Mouse (Mus musculus): Measurements from ENCODE around the gene Spata5. TPM values are rescaled to one million over a fixed set of nuclear protein-coding genes. Genes with fewer than 3 reads are reported as not detected.

The Spata5 gene
- polyA plus RNA-seq, 1 experiment from 2014 or later, result 48.9 TPM

DNA sequence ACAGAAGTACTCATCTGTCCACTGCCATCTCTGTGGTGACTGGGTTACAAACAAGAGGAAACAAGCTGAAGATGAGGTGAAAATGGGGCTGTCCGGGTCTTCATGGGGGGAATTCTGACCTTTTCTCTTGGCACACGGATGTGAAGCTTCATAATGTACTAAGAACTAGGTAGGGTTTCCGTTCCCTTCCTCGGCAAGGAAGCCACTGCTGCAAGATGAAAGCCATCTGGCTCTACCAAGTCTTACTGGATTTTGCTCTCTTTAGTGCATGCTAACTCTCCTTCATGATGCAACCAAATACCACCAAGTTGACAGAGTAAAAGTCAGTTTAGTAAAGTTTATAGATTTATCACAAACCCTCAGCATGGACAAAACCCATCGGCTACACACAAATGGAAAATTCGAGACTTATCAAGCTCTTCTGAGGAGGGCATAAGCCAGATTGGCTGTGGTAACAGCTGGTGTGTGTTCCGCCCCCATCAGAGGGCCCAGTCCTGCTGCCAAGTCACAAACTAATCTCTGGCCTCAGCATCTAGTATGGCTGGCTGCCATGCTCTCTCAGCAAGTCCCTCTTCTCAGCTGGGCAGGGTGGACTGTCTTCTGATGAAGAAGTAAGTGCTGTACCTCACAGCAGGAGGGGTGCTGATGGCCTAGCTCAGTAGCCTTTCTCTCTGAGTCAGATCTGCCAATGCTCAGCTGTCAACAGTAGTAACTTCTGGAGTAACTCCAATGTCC lies 20.9 kb upstream of the Spata5 start:
- no peaks in the 10 kb centered on the region for H3K9me3 ChIP-seq (replicated peaks)
- no peaks in the 10 kb centered on the region for H3K4me1 ChIP-seq
- no peak for DNase-seq (ENCODE audit: low spot score)
- H3K27ac ChIP-seq (replicated peaks), result no peak overlapping the region
- H3K36me3 ChIP-seq, result no peaks in the 10 kb centered on the region
- H3K4me3 ChIP-seq, result no peak overlapping the region
- no peaks in the 10 kb centered on the region for H3K27me3 ChIP-seq (ENCODE audit: low read depth, poor library complexity, severe bottlenecking)
- 91% methylated on average over 7 of the region's 7 CpGs for WGBS

DNA sequence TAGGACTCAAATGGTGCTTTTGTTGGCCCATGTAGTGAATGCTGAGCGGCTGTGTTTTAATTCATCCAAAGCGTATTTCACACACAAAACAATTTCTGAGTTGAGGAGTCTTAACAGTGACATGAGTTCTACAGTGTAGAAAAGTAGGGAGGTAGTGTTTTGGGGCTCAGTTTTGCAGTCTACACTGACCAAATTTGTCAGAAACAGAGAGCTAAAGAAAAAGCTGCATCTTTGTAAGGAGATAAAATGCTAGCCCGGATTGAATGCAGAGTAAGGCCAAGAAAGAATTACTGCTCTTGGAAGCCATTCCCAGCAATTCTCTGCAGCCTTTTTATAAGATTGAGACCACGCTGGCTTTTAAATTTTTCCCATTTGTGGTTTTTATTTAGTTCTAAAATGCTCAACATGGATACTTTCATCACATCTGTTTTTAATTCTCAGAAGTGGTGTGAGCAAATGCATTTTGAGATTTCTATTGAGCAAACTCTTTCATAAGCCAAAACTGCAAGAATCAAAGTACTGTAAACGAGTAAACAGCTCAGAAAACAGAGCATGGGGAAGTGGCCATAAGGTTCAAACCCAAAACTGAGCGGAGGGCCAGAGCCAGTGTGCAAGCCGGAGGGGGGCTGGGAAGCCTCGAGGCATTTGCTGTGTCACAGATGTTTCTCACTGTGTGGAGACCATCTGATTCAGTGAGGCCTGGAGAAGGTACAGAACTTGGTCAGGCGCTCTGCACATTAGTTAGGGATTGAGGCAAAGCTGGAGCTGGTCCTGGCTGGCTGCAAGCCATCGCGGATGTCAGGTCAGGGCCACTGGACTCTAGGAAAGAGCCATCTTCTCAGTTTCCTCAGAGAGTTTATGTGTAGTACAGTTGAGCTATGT lies 17.7 kb upstream of the Spata5 start:
- WGBS, result 83% methylated on average over 11 of the region's 11 CpGs
- H3K4me3 ChIP-seq, result no peak overlapping the region
- no peaks in the 10 kb centered on the region for H3K9me3 ChIP-seq (replicated peaks)
- no peaks in the 10 kb centered on the region for H3K36me3 ChIP-seq
- H3K27me3 ChIP-seq (ENCODE audit: low read depth, poor library complexity, severe bottlenecking), result no peaks in the 10 kb centered on the region
- no peaks in the 10 kb centered on the region for H3K4me1 ChIP-seq
- DNase-seq (ENCODE audit: low spot score), result no peak
- H3K27ac ChIP-seq (replicated peaks), result no peak overlapping the region

DNA sequence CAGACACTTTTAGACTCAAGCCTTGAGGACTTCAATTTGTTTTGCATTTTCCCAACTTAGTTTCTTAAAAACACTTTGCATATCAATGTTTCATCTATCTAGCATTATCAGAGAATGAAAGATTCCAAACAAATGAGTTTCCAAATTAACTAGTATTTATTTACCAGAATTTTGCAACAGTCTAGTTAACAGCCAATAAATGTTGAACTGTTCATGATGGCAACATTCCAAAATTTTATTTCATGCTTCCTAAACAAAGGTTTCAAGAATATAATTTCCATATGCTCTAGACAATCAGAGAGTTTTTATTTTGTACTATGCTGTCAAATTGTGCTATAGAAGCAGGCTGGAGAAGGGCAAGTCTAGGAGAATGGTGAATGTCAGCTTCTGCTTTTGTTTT lies 12.1 kb upstream of the Spata5 start:
- H3K27me3 ChIP-seq (ENCODE audit: low read depth, poor library complexity, severe bottlenecking), result no peaks in the 10 kb centered on the region
- no peaks in the 10 kb centered on the region for H3K4me1 ChIP-seq
- no peak overlapping the region for H3K27ac ChIP-seq (replicated peaks)
- H3K4me3 ChIP-seq, result no peak overlapping the region
- H3K9me3 ChIP-seq (replicated peaks), result no peaks in the 10 kb centered on the region
- H3K36me3 ChIP-seq, result no peaks in the 10 kb centered on the region
- no peak for DNase-seq (ENCODE audit: low spot score)

DNA sequence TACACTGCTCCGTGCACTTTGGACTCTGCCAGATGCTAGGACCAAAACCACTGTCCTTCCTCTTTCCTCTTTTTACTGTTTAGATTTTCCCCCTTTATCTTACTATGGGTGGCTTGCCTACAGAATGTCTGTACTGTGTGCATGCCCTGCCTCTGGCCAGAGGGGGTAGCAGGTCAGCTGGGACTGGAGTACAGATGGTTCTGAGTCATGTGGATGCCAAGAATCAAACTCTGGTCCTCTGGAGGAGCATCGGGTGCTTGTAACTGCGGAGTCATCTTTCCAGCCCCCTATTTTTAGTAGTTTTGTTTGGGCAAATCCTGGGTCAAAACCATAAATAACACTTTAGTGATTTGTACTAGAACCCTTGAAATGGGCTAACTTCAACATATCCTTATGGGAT lies 6.2 kb upstream of the Spata5 start:
- DNase-seq (ENCODE audit: low spot score), result no peak
- Histone ChIP-seq H3K4me3 (no peak overlapping the region), H3K36me3 (no peaks in the 10 kb centered on the region), H3K27ac (replicated peaks) (no peak overlapping the region), H3K4me1 (peaks cover 5% of the 10 kb centered on the region), H3K9me3 (replicated peaks) (no peaks in the 10 kb centered on the region), H3K27me3 (ENCODE audit: low read depth, poor library complexity, severe bottlenecking) (no peaks in the 10 kb centered on the region)
- WGBS, result 92% methylated on average over 3 of the region's 3 CpGs

DNA sequence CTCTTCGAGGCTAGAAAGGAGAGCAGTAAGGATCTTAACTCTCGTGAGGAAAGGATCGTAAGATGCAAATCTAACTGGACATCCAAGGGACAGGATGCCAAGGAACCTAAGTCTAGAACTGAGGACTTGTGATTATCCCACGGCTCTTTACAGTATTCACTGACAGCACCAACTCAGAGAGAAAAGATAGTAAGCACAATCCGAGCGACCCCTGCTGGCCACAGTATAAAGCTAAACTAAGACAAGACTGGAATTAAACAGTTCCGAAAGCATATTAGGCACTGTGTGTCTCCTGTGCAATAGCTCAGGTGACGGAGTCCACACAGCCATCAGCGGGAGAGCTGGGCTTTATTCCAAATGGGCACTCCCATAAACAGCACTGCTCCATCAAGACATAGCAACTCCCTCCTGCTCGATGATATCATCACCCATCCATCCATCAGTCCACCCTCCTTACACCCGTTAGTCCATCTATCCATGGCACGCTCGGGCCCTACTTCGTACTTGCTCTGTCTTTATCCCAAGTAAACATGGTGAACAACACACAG lies 5.2 kb upstream of the Spata5 start:
- Histone ChIP-seq H3K27me3 (ENCODE audit: low read depth, poor library complexity, severe bottlenecking) (no peaks in the 10 kb centered on the region), H3K9me3 (replicated peaks) (no peaks in the 10 kb centered on the region), H3K4me1 (peaks cover 12% of the 10 kb centered on the region), H3K27ac (replicated peaks) (no peak overlapping the region), H3K36me3 (no peaks in the 10 kb centered on the region), H3K4me3 (no peak overlapping the region)
- DNase-seq (ENCODE audit: low spot score), result peak; percentile 61
- WGBS, result 59% methylated on average over 14 of the region's 14 CpGs

DNA sequence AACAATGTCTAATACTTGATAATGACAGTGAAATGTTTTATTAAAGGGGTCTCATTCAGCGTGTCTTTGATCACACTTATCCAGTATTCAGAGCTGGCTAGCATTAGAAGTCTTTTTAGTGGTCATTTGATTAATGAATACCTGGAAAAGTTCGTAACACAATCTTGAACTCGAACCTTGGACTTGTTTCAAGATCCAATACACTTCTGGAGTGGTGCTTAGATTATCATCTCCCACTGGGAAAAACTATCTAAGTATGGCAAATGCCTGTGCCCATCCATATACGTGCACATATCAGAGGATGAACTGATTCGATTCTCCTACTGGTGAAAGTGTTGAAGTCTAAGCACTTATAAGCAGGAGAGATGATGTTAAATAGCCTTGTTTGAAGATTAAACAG lies 1.4 kb upstream of the Spata5 start:
- Histone ChIP-seq H3K4me3 (peak overlapping the region; percentile 92), H3K9me3 (replicated peaks) (no peaks in the 10 kb centered on the region), H3K27ac (replicated peaks) (no peak overlapping the region), H3K27me3 (ENCODE audit: low read depth, poor library complexity, severe bottlenecking) (no peaks in the 10 kb centered on the region), H3K4me1 (peaks cover 29% of the 10 kb centered on the region), H3K36me3 (0 out of 2 replicates have a peak, but pooled peaks cover 1% of the 10 kb centered on the region)
- WGBS, result 83% methylated on average over 5 of the region's 5 CpGs
- DNase-seq (ENCODE audit: low spot score), result no peak

DNA sequence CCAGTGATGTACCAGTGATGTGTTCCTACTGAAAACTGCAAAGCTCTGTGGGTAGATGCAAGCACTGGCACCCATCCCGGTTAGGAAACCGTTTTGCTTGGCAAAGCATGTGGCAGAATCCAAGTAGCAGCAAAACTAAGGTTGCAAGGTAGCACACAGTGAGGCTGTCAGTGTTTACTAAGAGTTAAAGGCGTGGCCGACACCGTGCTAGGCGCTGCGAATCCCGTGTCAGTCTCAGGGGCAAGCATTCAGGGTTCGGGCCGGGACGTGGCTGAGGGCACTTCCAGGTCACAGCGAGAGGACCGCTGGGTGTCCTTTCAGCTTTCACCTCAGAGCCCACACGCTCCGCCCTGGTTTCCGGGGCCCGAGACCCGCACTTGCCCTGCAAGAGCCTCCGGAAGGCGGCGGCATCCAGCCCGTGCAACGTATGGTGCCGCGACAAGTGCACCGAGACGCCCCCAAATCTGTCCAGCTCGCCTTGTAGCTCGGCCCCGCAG lies 687 bp upstream of the Spata5 start:
- no peaks in the 10 kb centered on the region for H3K27me3 ChIP-seq (ENCODE audit: low read depth, poor library complexity, severe bottlenecking)
- DNase-seq (ENCODE audit: low spot score), result no peak
- H3K27ac ChIP-seq (replicated peaks), result peak overlapping the region; percentile 91
- H3K4me1 ChIP-seq, result peaks cover 29% of the 10 kb centered on the region
- WGBS, result 0% methylated on average over 30 of the region's 30 CpGs
- H3K9me3 ChIP-seq (replicated peaks), result no peaks in the 10 kb centered on the region
- peak overlapping the region; percentile 92 for H3K4me3 ChIP-seq
- 0 out of 2 replicates have a peak, but pooled peaks cover 2% of the 10 kb centered on the region for H3K36me3 ChIP-seq

DNA sequence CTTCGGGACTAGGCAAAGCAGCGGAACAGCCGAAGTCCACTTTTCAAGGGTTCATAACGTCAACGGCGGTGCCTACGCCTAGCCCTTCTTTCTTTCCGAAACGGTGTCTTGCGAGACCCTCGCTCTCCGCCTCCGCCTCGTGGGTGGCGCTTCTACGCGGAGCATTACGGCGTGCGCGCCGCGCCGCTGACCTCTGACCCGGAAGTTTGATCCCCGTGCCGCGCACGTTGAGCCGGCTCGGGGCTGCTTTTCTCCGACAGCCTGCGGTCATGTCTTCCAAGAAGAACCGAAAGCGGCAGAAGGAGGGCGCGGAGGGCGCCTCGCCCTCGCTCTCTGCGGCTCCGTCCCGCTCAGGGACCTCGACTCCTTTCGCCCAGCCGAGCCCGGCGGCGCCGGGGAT lies 376 bp downstream of the Spata5 start, which contains the start of gene Nudt6:
Nudt6 (minus strand) TSS at position 140 of the 400 bp plus-strand sequence.
- Histone ChIP-seq H3K9me3 (replicated peaks) (no peaks in the 10 kb centered on the region), H3K4me1 (peaks cover 29% of the 10 kb centered on the region)
- WGBS, result under 1% methylated on average over 50 of the region's 50 CpGs

DNA sequence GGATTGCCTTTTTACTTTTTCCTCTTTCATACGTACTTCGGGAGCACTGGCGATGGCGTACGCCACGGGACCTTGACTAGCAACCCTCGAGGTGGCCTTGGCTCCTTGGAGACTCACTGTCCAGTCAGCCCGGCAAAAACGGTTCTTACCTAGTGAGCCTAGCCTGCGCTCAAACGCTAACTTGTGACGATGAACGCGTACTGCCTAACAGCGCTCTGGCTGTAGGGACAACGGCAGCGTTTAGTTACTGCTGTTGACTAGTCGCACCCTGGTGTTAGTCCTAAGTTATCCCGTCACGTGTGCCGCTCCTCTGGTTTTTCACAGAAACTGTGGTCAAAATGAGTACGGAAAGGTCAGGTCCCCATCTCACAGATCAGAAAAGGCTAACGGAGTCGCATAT lies 945 bp downstream of the Spata5 start:
- Histone ChIP-seq H3K4me1 (peaks cover 29% of the 10 kb centered on the region), H3K27ac (replicated peaks) (peak overlapping the region; percentile 91), H3K27me3 (ENCODE audit: low read depth, poor library complexity, severe bottlenecking) (no peaks in the 10 kb centered on the region), H3K4me3 (peak overlapping the region; percentile 92), H3K9me3 (replicated peaks) (no peaks in the 10 kb centered on the region), H3K36me3 (peaks cover 11% of the 10 kb centered on the region)
- under 1% methylated on average over 24 of the region's 24 CpGs for WGBS
- DNase-seq (ENCODE audit: low spot score), result no peak

More for the DNA sequence above, 376 bp downstream of the Spata5 start, which contains the start of gene Nudt6:
- no peaks in the 10 kb centered on the region for H3K27me3 ChIP-seq (ENCODE audit: low read depth, poor library complexity, severe bottlenecking)
- H3K36me3 ChIP-seq, result peaks cover 6% of the 10 kb centered on the region
- peak; percentile 95 for DNase-seq (ENCODE audit: low spot score)
- peak within 1 kb of the TSS; percentile 91 for H3K27ac ChIP-seq (replicated peaks)
- H3K4me3 ChIP-seq, result peak within 1 kb of the TSS; percentile 92

DNA sequence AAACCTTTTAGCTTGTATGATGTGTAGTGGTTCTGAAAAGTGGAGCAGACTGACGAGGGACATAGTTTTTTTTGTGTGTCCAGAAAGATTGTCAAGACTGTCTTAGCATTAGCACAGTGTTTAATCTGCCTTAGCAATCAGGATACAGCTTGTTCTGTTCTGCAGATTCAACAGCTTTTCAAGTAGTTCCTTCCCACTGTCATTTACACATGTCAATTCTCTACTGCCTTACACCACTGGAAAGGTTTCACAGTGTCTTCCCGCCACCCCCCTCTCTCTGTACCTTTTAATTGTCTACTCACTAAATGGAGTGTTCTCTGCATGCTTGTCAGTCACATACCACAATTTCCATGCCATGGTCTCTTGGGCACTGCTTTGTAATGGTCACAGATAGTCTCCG lies 1.5 kb downstream of the Spata5 start:
- DNase-seq (ENCODE audit: low spot score), result no peak
- 27% methylated on average over 3 of the region's 3 CpGs for WGBS

DNA sequence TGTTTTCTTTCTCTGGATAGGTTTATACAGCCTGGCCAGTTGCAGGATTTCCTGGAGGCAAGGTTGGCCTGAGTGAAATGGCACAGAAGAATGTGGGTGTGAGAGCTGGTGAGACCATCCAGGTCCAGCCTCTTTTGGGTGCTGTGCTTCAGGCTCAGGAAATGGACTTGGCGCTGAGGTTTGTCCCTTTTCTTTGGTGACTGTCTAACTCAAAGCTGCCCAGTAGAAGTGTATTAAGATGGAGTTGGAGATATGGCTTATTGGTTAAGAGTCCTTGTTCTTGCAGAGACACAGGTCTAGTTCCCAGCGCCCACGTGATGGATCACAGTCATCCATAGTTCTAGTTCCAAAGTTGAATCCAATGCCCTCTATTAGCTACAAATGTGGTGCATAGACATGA lies 6.4 kb downstream of the Spata5 start:
- Histone ChIP-seq H3K4me3 (no peak overlapping the region), H3K4me1 (peaks cover 13% of the 10 kb centered on the region), H3K36me3 (peaks cover 49% of the 10 kb centered on the region), H3K27me3 (ENCODE audit: low read depth, poor library complexity, severe bottlenecking) (no peaks in the 10 kb centered on the region), H3K9me3 (replicated peaks) (no peaks in the 10 kb centered on the region), H3K27ac (replicated peaks) (no peak overlapping the region)
- WGBS, result 94% methylated on average over 3 of the region's 3 CpGs
- DNase-seq (ENCODE audit: low spot score), result no peak

More for the DNA sequence above, 1.5 kb downstream of the Spata5 start:
- Histone ChIP-seq H3K27ac (replicated peaks) (peak overlapping the region; percentile 91), H3K36me3 (peaks cover 15% of the 10 kb centered on the region), H3K4me3 (peak overlapping the region; percentile 92), H3K27me3 (ENCODE audit: low read depth, poor library complexity, severe bottlenecking) (no peaks in the 10 kb centered on the region), H3K9me3 (replicated peaks) (no peaks in the 10 kb centered on the region), H3K4me1 (peaks cover 29% of the 10 kb centered on the region)

DNA sequence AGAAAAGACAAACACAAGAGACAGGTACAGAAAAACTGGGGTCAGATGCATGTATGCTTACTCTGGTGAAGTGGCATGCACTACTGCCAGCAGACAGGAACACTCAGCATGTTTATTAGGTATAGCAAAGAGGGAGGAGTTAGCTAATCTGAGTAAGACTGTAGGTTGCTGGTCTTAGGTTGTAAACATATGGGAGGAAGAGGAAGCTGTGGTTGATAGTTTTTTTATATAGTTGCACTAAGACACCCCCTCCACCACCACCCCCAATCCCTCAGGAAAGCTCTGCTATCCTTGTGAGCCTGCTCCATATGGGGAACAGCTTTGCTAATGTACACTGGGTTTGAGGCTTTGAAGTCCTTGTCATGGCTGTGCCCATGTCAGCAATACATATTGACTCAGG lies 10.7 kb downstream of the Spata5 start:
- DNase-seq (ENCODE audit: low spot score), result no peak
- H3K9me3 ChIP-seq (replicated peaks), result no peaks in the 10 kb centered on the region
- H3K4me1 ChIP-seq, result no peaks in the 10 kb centered on the region
- no peak overlapping the region for H3K4me3 ChIP-seq
- H3K36me3 ChIP-seq, result peaks cover 80% of the 10 kb centered on the region
- no peak overlapping the region for H3K27ac ChIP-seq (replicated peaks)
- H3K27me3 ChIP-seq (ENCODE audit: low read depth, poor library complexity, severe bottlenecking), result no peaks in the 10 kb centered on the region

Data from midbrain, embryonic 10.5 days (tissue).